Mouse (Mus musculus): ENCODE measurements at regions not wholly inside any gene's neighbourhood (a gene's known extent, or its start where the extent isn't known, plus 50 kb on each side); places are given as distances from the start of the nearest gene placed in this dataset.

GRCm38 (mm10) chr3:117044809-117045208 is 76.0 kb upstream of the Palmd start:
- no peak for ATAC-seq (replicated peaks; ENCODE audit: low FRiP score, low TSS enrichment, poor library complexity, severe bottlenecking)

GRCm38 (mm10) chr3:117044304-117044703 is 75.5 kb upstream of the Palmd start:
- no peak for ATAC-seq (replicated peaks; ENCODE audit: low FRiP score, low TSS enrichment, poor library complexity, severe bottlenecking)

- no peak for ATAC-seq (replicated peaks; ENCODE audit: low FRiP score, low TSS enrichment, poor library complexity, severe bottlenecking)
These were observed 70.1 kb upstream of the Palmd start for GRCm38 (mm10) chr3:117038928-117039300.

- ATAC-seq (replicated peaks; ENCODE audit: low FRiP score, low TSS enrichment, poor library complexity, severe bottlenecking) = no peak
These were observed 69.6 kb upstream of the Palmd start for GRCm38 (mm10) chr3:117038280-117038927.

All from megakaryocyte-erythroid progenitor cell, adult 5-6 weeks (primary cell).